Mouse (Mus musculus) naive thymus-derived CD4-positive, alpha-beta T cell, adult 2 months (primary cell): ENCODE measurements around the gene Impg1.

ENCODE experiments used
- DNase-seq: peaks from one replicate; pipeline ENCODE4 v3.0.0-alpha.2; 2011; ENCODE audit warnings: low read depth

Impg1 gene

DNA sequence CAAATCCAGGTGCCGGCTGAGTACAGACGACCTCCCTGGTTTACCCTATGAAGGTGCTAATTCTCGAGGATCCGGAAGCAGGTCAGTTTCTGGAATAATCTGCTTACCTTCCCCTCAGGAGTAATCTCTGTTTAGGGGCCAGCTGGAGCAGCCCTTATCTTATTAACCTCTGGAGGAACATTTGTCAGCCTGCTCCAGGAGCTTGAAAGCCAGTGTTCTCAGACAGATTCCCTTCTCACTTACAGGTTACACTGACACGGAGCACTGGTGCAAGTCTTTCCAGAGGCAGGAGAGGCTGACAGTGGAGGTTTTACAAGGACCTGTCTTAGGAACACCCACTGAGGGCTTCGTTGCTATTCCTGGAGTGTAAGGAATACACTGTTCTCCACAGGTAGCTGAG, at the start of gene Impg1:
TSS of gene Impg1 (minus strand) at position 101 of the 400 bp plus-strand sequence.
- no peak for DNase-seq

DNA sequence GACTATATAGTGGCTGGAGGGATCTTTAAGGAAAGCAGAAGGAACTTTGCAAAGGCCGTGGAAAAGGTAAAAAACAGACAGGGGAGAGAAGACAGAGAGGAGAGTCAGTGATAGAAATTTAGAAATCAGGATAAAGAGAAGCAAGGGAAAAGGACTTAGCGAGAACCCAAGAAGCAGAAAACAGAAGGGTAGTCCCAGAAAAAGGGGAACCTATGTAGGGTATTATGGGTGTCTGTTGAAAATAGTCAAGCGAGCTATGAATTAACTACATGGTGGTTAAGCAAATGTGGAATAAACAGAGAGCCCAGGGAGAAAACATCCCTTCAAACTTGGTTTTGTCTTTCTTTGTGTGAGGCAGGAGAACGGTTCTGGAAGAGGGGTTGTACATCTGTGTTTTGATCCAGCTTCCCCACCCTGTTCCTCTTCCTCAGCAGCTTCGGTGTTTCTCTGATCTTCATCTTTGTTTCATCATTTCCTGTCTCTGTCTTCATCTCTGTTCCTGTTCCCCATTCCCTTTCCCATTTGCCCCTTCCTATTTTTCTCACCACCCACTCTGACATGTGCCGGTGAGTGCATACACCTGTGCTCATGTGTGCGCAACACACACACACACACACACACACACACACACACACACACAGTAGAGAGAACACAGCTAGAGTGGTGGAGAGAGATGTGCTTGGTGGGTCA, 44.3 kb upstream of the Impg1 start:
- peak; percentile 4 for DNase-seq

- DNase-seq, result no peak
Observed at GRCm38 (mm10) chr9:80504496-80505012, 39.3 kb upstream of the Impg1 start.

DNA sequence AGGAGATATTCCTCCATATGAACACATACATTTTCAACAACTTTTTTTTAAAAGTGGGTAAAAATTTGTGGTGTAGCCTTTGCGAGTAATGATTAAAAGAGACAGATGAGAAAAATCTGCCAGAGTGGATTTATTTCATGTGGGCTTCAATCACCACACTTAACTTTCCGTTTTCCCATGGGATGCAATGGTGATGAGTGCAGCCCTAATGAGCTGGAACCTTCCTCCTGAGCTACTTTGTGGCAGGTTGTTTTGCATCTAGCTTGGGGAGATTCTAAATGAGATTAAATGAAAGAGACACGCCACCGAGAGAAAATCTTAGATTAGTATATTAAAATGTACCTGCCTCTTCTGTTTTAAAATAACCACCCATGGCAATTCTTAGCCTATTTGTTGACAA, 26.3 kb upstream of the Impg1 start:
- DNase-seq, result no peak

DNA sequence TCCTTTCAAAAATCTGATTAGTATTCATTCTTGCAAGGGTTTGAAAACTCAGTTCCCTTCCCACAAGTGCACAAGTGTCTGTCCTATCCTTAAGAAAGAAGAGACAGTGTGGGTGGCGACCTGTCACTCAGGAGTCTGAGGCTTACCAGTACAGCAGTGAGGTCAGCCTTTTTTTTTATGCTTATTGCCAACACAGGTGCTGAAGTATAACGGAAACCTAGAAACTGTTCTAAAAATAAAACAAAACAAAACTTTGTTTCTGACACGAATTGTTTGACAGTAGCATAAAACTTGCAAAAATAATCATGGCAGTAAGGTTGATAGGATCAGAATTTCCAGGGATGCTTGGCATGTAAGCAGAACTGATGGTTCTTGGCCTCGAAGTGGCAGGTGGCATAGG, 4.9 kb downstream of the Impg1 start:
- no peak for DNase-seq

DNA sequence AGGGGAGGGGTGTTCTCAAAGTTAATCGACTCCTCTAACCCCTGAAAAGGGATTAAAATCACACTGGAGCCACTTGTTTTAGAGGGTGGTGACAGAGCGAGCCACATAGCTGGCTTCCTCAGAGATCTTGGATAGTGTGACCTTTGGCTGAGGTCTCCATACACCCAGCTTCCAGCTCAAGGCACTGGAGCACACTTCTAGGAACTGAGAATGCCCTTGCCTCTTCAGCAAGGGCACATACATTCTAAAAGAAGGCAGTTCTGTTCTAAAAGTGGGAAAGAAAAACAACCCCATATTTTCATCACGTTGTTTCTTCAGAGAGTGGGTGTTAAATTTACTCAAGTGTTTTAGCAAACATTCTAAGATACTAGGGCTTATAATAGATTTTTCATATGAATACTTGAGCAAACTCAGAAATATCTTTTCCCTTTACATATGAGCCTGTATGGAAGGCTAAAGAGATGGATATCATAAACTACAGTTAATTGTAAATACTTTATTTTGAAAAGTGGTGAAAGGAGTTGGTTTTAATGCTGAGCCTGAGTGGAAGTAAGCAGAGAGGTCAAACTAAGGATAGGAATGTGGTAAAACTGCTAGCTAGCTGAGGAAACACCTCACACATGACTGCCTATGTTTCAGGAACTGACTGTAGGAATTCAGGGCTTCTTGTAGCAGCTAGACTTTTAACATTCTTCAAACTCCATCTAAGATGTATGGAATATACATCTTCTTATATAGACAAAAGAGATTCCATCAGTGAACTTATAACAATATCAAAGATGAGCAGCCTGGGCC, 14.6 kb downstream of the Impg1 start:
- DNase-seq, result no peak

GRCm38 (mm10) chr9:80441096-80441710, 24.1 kb downstream of the Impg1 start:
- no peak for DNase-seq

DNA sequence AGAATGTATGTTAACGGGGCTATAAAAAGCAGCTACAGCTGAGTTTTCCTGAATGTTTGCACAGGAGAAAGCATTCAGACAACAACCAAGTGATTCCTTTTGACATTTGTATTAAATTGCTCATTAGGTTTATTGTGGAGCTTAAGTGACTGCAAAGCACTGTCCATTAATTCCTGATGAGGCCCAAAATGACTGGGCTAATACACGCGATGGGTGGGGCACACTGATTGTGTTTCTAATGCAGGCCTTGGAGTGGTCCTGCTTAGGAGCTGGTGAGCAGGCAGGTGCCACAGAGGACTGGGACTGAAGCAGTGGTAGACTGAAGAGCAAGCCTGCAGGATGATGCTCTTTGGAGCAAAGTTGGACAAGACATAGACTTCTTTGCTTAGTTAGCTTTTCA, 73.9 kb downstream of the Impg1 start:
- no peak for DNase-seq

DNA sequence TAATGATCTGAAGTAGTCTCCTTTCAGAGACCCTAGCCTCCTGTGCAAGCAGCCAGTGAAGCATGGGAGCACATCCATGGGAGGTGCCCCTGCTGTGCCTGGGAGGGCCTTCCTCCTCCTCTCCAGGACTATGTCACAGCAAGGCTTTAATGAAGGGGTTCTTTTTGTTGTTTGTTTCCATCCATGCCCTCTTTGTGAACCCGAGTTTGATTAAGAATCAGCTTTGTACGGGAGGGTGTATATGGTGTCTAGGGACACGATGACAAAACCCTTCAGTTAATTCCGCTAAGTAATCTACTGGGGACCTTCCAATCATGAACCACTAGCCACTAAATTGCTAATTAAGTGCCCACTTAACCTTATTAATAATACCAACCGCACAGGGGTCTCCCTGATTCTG, 74.3 kb downstream of the Impg1 start:
- DNase-seq, result no peak

- no peak for DNase-seq
Observed at GRCm38 (mm10) chr9:80387890-80388289, 77.4 kb downstream of the Impg1 start.

DNA sequence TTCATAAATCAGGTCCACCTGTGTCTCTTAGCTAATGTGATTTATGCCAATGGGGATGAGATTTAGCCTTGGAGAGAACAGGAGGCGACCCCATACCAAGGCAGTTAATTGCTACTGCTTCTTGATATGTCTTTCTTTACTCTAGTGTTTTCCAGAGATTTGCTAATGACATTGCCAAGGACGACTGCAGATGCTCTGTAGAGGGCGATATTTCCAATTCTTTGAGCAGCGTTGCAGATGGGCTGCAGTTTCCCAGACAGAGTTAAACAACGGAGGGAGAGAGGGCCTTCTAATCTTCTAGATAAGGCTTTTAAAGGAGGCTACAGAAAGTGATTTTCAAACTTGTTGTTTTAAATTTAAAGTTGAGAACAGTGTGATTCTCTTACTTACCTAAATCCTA, 78.8 kb downstream of the Impg1 start:
- peak; percentile 3 for DNase-seq

GRCm38 (mm10) chr9:80386000-80386399, 79.3 kb downstream of the Impg1 start:
- peak; percentile 65 for DNase-seq

- DNase-seq, result no peak
Observed at GRCm38 (mm10) chr9:80382711-80383110, 82.6 kb downstream of the Impg1 start.

DNA sequence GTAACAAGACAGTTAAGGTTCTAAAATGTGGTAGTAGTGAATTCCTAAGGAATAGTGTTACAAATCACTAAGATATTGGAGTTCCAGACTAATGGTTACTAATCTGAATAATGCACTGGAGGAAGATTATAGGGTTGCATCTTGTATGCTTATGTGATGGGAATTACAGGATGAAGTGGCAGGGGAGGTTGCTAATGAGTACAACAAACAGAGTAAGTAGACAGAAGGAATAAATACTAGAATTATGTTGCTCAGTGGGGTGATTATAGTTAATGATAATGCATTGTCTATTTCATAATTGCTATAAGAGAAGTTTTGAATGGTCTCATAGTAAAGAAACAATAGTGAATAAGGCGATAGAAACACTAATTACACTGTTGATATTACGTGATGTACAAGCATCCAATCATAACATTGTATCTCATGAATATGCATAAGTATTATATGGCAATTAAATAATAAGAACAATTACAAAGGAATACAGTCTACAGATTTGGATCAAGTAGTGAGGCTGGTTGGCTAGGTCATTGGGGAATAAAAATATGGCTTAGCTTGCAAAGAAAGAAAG, 85.1 kb downstream of the Impg1 start:
- DNase-seq, result no peak

- DNase-seq, result no peak
Observed at GRCm38 (mm10) chr9:80374100-80374499, 91.2 kb downstream of the Impg1 start.

- no peak for DNase-seq
Observed at GRCm38 (mm10) chr9:80373304-80373739, 92.0 kb downstream of the Impg1 start.

DNA sequence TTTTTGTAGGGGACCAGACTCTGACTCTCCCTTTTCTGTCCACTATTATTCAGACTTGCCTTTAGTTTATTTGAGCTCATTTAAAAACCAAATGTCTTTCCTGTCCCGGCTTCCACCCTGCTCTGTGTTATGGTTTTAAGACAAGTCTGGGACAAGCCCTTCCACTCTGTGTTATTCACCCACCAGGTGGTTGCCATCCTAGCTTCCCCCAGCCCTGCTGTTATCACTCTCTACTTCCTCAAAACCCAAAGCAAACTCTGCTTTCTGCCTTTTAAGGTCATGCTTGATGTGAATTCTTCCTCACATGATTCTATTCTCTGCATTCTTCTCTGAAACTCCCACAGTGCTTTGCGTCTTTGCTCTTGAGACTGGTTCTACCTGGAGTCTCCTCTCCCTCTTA, 96.6 kb downstream of the Impg1 start:
- DNase-seq, result no peak

DNA sequence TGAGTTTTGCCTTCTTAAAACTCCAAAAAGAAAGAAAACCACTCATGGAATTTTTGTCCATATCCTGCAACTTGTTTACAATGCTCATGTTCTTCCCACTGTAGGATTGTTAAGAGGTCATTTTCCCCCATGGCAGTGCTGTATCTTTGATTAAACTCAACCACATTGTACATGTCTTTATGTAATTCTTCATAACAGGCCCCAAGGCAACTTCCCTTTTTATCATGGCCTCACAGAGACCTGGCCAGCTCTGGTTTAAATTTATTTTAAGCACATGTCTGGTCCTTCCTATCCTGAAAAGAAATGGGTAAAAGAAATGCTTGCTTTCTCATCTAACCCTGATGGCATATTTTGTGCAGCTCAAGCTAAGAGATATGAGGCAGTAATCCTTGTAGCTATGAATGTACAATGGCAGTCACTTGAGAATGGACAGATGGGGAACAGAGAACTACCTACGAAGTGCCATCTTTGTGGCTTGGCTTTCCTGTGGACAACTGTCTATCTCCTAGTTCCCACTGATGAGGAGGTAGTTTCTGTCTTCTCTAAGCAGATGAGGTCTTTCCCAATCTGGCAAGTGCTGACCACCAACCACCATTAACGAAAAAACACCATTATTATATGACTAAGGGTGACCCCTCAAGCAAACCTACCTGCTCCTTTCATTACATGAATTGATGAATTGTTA, 97.6 kb downstream of the Impg1 start:
- DNase-seq, result no peak

- no peak for DNase-seq
Observed at GRCm38 (mm10) chr9:80360063-80360462, 105.2 kb downstream of the Impg1 start.

GRCm38 (mm10) chr9:80351678-80352331, 113.5 kb downstream of the Impg1 start:
- no peak for DNase-seq

- DNase-seq, result no peak
Observed at GRCm38 (mm10) chr9:80351295-80351677, 114.0 kb downstream of the Impg1 start.
